Mouse (Mus musculus): Measurements from ENCODE around the gene Sh3bgrl2.

GRCm38 (mm10) chr9:83602176-83602770 lies 54.1 kb downstream of the Sh3bgrl2 start:
- TF ChIP-seq POLR2A (IDR thresholded peaks at IDR 0.05; ENCODE audit: control insufficient read depth, extremely low read depth, insufficient read depth, low read length, poor library complexity) (no peak), CTCF (IDR thresholded peaks at IDR 0.05; ENCODE audit: borderline replicate concordance, control insufficient read depth, extremely low read depth, insufficient read depth, low read length, poor library complexity) (no peak)

All from thymus, adult 2 months (tissue).